Mouse (Mus musculus): Measurements from ENCODE around the gene AC124108.1.

GRCm38 (mm10) chr1:132149410-132149809 is 41.8 kb upstream of the AC124108.1 start:
- TF ChIP-seq CTCF (IDR thresholded peaks at IDR 0.05; ENCODE audit: borderline replicate concordance, control insufficient read depth, extremely low read depth, insufficient read depth, low read length, poor library complexity): no peak
- no peak for TF ChIP-seq POLR2A (IDR thresholded peaks at IDR 0.05; ENCODE audit: control insufficient read depth, extremely low read depth, insufficient read depth, low read length, poor library complexity)

Data from thymus, adult 2 months (tissue).